Mouse (Mus musculus): ENCODE measurements around the gene Ranbp1. TPM values are rescaled to one million over a fixed set of nuclear protein-coding genes. Genes with fewer than 3 reads are reported as not detected.

The Ranbp1 gene
- total and polyA plus RNA-seq, 2 experiments from 2014 or later, result 65.1 to 210 TPM

GRCm38 (mm10) chr16:18227897-18228422 is 20.6 kb downstream of the Ranbp1 start:
- no peak overlapping the region for H3K4me3 ChIP-seq (ENCODE audit: low read depth, low read length)
- DNase-seq (ENCODE audit: low spot score) (no peak), ATAC-seq (ENCODE audit: insufficient read depth, low read depth) (no peak)
- no peaks in the 10 kb centered on the region for H3K27me3 ChIP-seq (ENCODE audit: control insufficient read depth, insufficient read depth, low read length)
- H3K27ac ChIP-seq (ENCODE audit: low read depth), result no peak overlapping the region
- peaks cover 35% of the 10 kb centered on the region for H3K4me1 ChIP-seq (ENCODE audit: control insufficient read depth, insufficient read depth)
- 94% methylated on average over 20 of the region's 20 CpGs for WGBS
- peaks cover 51% of the 10 kb centered on the region for H3K36me3 ChIP-seq (replicated peaks; ENCODE audit: control insufficient read depth, insufficient read depth, low read length)
- no peak overlapping the region for H3K4me2 ChIP-seq (ENCODE audit: low read depth, low read length)
- TF ChIP-seq EP300 (IDR thresholded peaks at IDR 0.05; ENCODE audit: low read depth) (no peak), CTCF (IDR thresholded peaks at IDR 0.05; ENCODE audit: low read depth) (no peak)
- H3K9ac ChIP-seq (replicated peaks; ENCODE audit: low read depth, low read length), result no peak overlapping the region
- no peaks in the 10 kb centered on the region for H3K9me3 ChIP-seq (replicated peaks; ENCODE audit: control insufficient read depth, low read length)

- 89% methylated on average over 13 of the region's 13 CpGs for WGBS
- H3K27me3 ChIP-seq (ENCODE audit: control insufficient read depth, insufficient read depth, low read length), result no peaks in the 10 kb centered on the region
- no peak overlapping the region for H3K9ac ChIP-seq (replicated peaks; ENCODE audit: low read depth, low read length)
- H3K9me3 ChIP-seq (replicated peaks; ENCODE audit: control insufficient read depth, low read length), result no peaks in the 10 kb centered on the region
- no peak overlapping the region for H3K4me3 ChIP-seq (ENCODE audit: low read depth, low read length)
- peaks cover 59% of the 10 kb centered on the region for H3K36me3 ChIP-seq (replicated peaks; ENCODE audit: control insufficient read depth, insufficient read depth, low read length)
- no peak for DNase-seq (ENCODE audit: low spot score)
- no peak for ATAC-seq (ENCODE audit: insufficient read depth, low read depth)
- no peak for TF ChIP-seq CTCF (IDR thresholded peaks at IDR 0.05; ENCODE audit: low read depth)
- TF ChIP-seq EP300 (IDR thresholded peaks at IDR 0.05; ENCODE audit: low read depth), result no peak
- peaks cover 34% of the 10 kb centered on the region for H3K4me1 ChIP-seq (ENCODE audit: control insufficient read depth, insufficient read depth)
- no peak overlapping the region for H3K4me2 ChIP-seq (ENCODE audit: low read depth, low read length)
- H3K27ac ChIP-seq (ENCODE audit: low read depth), result no peak overlapping the region
Measured at GRCm38 (mm10) chr16:18227187-18227586, 21.3 kb downstream of the Ranbp1 start.

DNA sequence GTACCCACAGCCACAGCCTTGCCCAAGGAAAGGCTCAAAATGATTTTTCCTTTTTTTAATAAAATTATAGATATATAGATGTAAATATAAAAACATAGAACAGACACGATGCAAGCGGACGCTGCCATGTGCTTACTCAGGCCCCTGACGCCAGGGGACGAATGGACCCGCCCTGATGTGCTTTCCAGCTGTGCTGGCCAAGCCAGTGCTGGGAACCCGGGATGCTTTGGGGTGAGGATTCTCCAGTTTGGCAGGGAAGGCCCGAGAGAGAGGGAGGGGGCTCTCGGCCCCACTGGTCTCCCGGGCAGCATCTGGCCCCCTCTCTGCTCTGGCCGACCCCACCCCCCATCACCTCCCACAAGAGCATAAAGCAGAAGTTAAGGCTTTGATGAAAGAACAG is 26.3 kb downstream of the Ranbp1 start:
- Histone ChIP-seq H3K9me3 (replicated peaks; ENCODE audit: control insufficient read depth, low read length) (no peaks in the 10 kb centered on the region), H3K27me3 (ENCODE audit: control insufficient read depth, insufficient read depth, low read length) (no peaks in the 10 kb centered on the region), H3K4me3 (ENCODE audit: low read depth, low read length) (no peak overlapping the region), H3K4me1 (ENCODE audit: control insufficient read depth, insufficient read depth) (0 out of 2 replicates have a peak, but pooled peaks cover 7% of the 10 kb centered on the region), H3K36me3 (replicated peaks; ENCODE audit: control insufficient read depth, insufficient read depth, low read length) (peaks cover 55% of the 10 kb centered on the region), H3K9ac (replicated peaks; ENCODE audit: low read depth, low read length) (no peak overlapping the region), H3K4me2 (ENCODE audit: low read depth, low read length) (no peak overlapping the region), H3K27ac (ENCODE audit: low read depth) (no peak overlapping the region)
- DNase-seq (ENCODE audit: low spot score) (no peak), ATAC-seq (ENCODE audit: insufficient read depth, low read depth) (no peak)
- 82% methylated on average over 11 of the region's 11 CpGs for WGBS
- TF ChIP-seq EP300 (IDR thresholded peaks at IDR 0.05; ENCODE audit: low read depth) (no peak), CTCF (IDR thresholded peaks at IDR 0.05; ENCODE audit: low read depth) (no peak)

DNA sequence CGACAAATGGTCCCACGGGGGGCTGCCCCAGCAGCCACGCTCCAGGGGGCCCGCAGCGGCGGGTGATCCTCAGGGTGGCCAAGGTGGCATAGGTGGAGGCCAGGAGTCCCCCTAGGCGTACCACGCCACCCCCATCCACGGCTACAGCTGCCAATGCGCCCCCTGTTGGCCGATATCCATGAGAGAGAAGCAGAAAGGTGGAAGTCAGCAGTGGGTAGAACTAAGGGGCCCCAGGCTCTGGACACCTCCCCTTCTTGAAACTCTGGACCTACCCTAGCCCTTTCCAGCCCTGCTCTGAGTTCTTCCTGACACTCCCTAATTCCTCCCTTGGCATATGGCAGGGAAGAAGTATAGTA is 27.0 kb downstream of the Ranbp1 start:
- WGBS, result 73% methylated on average over 11 of the region's 11 CpGs
- no peak for DNase-seq (ENCODE audit: low spot score)
- no peak overlapping the region for H3K4me3 ChIP-seq (ENCODE audit: low read depth, low read length)
- no peak overlapping the region for H3K27ac ChIP-seq (ENCODE audit: low read depth)
- H3K4me1 ChIP-seq (ENCODE audit: control insufficient read depth, insufficient read depth), result 0 out of 2 replicates have a peak, but pooled peaks cover 7% of the 10 kb centered on the region
- H3K4me2 ChIP-seq (ENCODE audit: low read depth, low read length), result no peak overlapping the region
- peaks cover 50% of the 10 kb centered on the region for H3K36me3 ChIP-seq (replicated peaks; ENCODE audit: control insufficient read depth, insufficient read depth, low read length)
- TF ChIP-seq CTCF (IDR thresholded peaks at IDR 0.05; ENCODE audit: low read depth) (no peak), EP300 (IDR thresholded peaks at IDR 0.05; ENCODE audit: low read depth) (no peak)
- no peaks in the 10 kb centered on the region for H3K9me3 ChIP-seq (replicated peaks; ENCODE audit: control insufficient read depth, low read length)
- H3K27me3 ChIP-seq (ENCODE audit: control insufficient read depth, insufficient read depth, low read length), result no peaks in the 10 kb centered on the region
- ATAC-seq (ENCODE audit: insufficient read depth, low read depth), result no peak
- no peak overlapping the region for H3K9ac ChIP-seq (replicated peaks; ENCODE audit: low read depth, low read length)

- peaks cover 45% of the 10 kb centered on the region for H3K36me3 ChIP-seq (replicated peaks; ENCODE audit: control insufficient read depth, insufficient read depth, low read length)
Measured at GRCm38 (mm10) chr16:18220856-18221542, 27.5 kb downstream of the Ranbp1 start.

More at GRCm38 (mm10) chr16:18220856-18221542, 27.5 kb downstream of the Ranbp1 start:
- DNase-seq (ENCODE audit: low spot score) (no peak), ATAC-seq (ENCODE audit: insufficient read depth, low read depth) (no peak)
- Histone ChIP-seq H3K9ac (replicated peaks; ENCODE audit: low read depth, low read length) (no peak overlapping the region), H3K4me2 (ENCODE audit: low read depth, low read length) (no peak overlapping the region), H3K4me3 (ENCODE audit: low read depth, low read length) (no peak overlapping the region), H3K9me3 (replicated peaks; ENCODE audit: control insufficient read depth, low read length) (no peaks in the 10 kb centered on the region), H3K27ac (ENCODE audit: low read depth) (no peak overlapping the region), H3K27me3 (ENCODE audit: control insufficient read depth, insufficient read depth, low read length) (no peaks in the 10 kb centered on the region), H3K4me1 (ENCODE audit: control insufficient read depth, insufficient read depth) (0 out of 2 replicates have a peak, but pooled peaks cover 7% of the 10 kb centered on the region)
- TF ChIP-seq CTCF (IDR thresholded peaks at IDR 0.05; ENCODE audit: low read depth) (no peak), EP300 (IDR thresholded peaks at IDR 0.05; ENCODE audit: low read depth) (no peak)
- WGBS, result 88% methylated on average over 6 of the region's 6 CpGs

Measured in heart, postnatal 0 days (tissue).